Mouse (Mus musculus) heart, postnatal 36 days (tissue): ENCODE data around the gene Pan3. TPM values are rescaled to one million over a fixed set of nuclear protein-coding genes. Genes with fewer than 3 reads are reported as not detected.
"Not testable (repeated sequence)": the region's sequence is repeated elsewhere in the genome, so short reads cannot be mapped to it uniquely, and the experiment has no call there.

ENCODE experiments used
- DNase-seq, 2 experiments: peaks; one replicate each; pipeline ENCODE4 v3.0.0; 2021 to 2022
- intact Hi-C: fragments of 180-260 bp; cut with DNase I; formaldehyde crosslinking; loops from one replicate; pipeline ENCODE4 v1.15.1; 2025
- total RNA-seq, 2 experiments: library from RNA; stranded (reverse); gene quantifications; 2 replicates each; pipeline ENCODE4 v1.2.3; 2021

Gene Pan3
- total RNA-seq, 2 experiments from 2014 or later, result 26.8 to 36.1 TPM

DNA sequence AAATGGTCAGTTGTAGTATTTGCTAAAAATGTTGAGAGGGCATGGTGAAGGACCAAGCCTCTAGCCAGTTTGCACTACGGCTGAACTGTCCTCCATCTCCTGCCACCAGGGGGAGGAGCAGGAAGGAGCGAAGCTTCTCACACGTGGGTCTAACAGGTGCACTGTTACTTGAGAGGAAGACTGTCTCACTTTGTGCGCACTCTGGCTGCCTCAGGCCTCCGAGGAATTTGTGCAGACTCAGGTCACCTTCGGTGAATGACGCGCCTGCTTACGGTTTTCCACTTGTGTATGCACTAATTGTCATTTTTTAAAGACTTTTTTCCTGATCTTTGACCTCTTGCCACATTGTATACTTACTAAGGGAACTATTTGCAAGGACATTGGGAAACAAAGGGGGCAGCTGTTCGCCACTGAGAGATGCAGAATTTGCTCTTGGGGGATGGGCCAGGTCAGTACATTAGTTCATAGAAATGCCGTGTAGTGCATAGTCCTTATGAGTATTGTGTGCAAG lies 115.8 kb downstream of the Pan3 start:
- intact Hi-C loops, result no loop called here
- DNase-seq, result no peak

DNA sequence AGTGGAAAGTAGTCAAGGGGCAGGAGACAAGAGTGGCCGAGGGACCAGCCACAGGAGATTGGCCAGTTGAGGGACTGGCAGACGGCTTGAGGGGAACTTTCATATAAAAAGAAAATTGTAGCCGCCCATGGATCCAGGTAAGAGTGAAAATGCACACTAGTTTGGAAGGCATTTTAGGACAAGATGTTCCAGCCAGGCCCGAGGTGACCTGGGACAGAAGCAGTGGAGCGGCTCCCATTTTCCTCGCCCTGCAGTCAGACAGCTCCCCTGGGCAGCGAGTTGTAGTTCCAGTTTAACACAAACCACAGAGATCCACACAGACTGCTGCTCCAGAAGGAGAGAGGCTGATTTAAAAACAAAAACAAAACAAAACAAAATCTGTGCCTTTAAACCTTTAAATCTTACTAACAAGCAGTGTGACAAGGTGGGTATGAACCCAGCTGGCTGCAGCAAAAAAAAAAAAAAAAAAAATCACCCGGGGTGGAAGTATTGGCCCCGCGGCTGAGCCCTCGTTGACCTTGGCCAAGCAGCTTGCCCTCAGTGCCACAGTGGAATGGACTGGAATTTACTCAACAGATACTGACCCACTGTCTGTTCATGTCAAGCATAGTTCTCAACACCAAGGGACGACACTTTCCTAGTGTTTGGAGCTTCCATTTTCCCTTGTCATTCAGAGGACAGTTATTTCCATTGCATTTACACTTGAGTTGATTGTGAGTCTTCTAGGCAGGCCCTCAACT lies 119.2 kb downstream of the Pan3 start:
- no peak for DNase-seq
- intact Hi-C loops, result no loop called here

DNA sequence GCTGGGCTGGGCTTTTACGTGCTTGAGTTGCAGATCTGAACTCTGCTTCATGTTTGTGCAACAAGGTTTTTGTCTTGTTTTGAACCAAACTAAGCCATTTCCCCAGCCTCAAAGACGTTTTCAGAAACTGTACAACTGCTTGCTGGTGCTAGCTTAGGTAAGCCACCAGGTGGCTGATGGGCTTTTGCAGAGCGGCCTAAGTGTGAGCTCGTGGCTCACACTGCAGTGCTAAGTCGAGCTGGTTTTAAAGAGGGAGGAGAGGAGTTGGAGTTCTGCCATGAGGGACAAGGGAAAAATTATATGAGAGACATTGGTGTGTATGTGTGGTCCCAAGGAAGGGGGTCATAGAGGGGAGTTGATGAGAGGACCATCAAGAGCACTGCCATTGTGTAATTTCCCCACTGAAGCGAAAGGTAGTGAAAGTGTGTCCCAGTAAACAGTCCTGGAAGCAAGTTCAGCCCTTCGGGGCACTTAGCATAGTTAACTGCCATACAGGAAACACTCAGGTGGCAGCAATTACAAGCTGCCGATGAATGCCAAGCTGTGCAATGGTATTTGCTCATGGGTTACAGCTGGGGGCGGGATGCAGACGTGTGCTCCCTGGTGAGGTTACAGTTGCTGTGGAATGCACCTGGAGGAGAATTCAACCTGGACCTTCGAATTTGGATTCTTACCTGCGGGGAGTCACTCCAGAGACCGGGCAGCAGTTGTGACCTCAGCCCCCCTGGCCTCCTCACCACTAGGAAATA lies 122.1 kb downstream of the Pan3 start:
- intact Hi-C loops, result no loop called here
- DNase-seq, result no peak

DNA sequence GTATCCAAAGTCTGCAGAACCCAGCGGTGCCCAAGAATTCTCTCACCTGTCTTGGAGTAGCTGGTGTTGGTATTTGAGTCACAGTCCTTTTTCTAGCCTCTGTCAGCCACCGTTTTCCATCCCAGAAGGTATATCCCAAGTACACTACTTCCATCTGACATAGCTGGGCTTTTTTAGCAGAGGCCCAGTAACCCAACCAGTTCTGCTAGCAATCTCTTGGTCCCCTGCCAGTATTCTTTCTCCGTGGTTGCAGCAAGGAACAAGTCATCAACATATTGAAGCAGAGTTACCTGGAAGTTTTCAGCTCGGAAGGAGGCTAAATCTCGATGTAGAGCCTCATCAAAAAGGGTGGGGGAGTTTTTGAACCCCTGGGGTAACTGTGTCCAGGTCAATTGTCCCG lies 127.7 kb downstream of the Pan3 start:
- intact Hi-C loops, DNase-seq: not testable (repeated sequence)

DNA sequence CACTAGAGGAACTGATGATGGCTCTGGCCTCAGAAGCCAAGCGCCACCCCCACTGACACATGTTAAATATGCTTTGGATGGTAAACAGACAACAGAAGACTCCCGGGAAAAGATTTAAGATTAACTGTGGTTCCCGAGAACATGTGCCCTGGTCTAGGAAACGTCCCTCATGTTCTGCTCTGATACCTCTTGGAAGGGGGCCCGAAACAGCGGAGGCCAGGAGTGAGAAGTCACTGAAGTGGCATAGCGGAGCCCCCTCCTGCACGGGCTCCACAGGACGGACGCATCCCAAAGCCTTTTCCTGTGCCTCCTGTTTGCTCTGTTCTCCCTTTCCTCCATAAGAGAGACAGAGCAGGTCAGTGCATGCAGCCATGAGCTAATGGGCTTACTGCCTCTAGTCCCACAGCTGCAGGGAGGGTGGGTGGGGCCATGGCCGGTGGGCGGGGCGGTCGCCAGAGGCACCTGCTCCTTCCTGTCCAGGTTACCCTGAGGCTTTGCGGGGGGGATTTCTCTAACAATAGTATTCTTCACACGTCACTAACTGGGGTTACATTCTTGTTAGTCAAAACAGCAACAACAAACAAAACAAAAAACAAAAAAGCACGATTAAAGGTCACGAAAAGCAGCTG lies 133.7 kb downstream of the Pan3 start:
- no peak for DNase-seq
- intact Hi-C loops, result no loop called here

DNA sequence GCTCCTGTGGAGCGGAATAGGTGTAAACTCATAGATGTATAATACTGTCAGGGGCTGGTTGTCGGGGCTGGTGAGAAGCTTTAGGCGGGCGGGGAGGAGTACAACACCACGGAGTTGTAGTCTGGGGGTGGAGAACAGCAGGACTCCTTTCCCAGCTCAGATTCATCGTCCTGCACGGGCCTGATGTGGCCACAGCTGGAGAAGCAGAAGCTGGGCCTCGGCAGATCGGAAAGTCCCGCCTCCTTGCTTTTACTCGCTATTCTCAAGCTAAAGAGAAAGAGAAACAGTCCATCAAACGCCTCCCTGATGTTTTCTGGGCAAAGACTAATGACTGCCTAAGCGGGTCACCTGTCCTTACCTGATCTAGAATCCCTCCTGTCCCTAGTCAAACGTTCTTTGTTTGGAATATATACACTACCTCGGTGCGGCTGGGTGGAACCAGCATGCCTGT lies 134.2 kb downstream of the Pan3 start:
- no peak for DNase-seq
- intact Hi-C loops, result no loop called here

DNA sequence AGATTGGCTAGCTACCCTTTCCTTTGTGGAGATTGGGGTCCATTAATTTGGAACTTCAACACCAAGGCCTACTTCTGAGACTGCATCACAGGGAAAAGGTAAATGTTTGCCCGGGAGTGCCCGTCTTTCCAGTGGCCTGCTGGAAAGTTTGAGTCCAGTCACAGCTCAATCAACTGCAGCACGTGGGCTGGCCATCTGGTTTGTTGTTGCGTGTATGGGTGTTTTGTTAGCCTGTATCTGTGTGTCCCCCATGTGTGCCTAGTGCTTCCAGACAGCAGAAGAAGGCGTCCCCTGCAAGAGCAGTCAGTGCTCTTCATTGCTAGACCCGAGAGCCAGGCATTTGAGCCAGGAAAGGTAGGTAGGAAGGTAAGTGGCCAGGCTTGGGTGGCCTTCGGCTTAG lies 135.5 kb downstream of the Pan3 start:
- intact Hi-C loops, result no loop called here
- DNase-seq, result no peak

DNA sequence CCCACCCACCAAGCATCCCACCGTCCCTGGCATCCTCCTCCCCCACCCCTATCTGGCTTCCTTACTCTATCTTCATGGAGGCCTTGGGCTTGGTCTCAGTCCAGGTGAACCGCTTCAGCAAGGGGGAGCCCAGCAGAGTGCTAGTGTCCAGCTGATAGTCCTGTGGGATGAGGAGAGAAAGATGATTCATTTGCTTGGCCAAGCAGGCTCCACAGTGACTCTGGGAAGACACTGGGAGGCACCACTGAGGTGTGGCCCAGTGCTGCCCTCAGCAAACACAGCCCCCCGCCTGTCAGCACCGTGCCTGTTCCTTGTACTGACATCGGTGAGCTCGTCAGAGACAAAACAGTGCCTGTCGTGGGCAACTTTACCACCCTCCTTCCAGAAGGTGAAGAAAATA lies 136.4 kb downstream of the Pan3 start:
- no peak for DNase-seq
- intact Hi-C loops, result no loop called here

DNA sequence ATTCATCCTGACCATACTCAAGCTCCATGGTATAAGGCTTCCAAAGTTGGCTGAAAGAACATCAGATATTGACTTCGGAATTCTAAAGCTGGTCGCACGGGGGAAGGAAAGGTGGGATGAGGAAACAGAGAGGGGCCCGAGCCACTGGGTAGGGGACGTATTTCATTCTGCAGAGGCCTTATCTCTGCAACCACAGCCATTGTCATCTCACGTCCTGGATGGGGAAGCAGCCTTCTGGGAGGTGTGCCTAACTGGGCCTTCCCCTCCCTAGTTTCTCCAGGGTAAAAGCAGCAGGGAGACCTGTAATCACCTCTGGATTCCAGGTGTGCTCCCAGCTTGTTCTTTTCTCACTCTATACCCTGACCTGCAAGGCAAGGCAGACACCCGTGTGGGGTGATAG lies 142.7 kb downstream of the Pan3 start:
- intact Hi-C loops, result no loop called here
- DNase-seq, result no peak

DNA sequence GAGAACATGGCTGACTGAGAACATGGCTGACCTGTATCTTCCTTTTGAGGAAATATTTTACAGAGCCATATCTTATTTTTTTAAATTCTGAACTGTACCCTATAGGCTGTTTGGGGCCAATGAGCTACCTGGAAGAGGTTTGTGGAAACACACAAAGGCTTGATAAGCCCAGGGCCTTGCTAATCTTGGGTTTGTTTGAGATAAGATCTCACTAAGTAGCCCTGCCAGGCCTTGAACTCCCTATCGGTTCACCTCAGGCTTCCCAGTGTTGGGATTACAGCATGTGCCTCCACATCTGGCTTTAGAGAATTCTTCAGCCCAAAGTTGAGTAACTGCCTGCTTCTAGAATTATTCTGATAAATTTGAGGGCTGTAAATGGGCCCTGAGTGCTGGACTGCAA lies 143.6 kb downstream of the Pan3 start:
- DNase-seq, result no peak
- intact Hi-C loops, result no loop called here

DNA sequence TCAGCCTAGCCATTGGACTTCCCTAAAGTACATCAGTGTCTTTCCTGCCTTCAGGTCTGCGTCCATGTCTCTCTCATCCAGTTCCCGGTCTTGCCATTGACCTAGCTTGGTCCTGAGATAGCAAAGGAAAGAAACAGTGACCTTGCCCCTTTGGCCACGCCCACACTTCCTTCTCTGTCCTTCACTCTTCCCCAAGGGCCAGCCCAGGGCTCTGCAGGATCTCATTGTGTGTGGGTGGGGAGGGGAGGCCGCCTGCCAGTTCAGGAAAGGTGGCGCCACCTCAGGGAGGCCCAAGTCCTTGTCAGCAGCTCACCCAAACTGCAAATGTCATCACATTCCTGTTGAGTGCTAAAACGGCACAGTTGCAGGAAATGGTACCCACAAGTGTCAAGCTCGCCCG lies 144.6 kb downstream of the Pan3 start:
- DNase-seq, result peak; percentile 48 to 52
- intact Hi-C loops, result no loop called here

DNA sequence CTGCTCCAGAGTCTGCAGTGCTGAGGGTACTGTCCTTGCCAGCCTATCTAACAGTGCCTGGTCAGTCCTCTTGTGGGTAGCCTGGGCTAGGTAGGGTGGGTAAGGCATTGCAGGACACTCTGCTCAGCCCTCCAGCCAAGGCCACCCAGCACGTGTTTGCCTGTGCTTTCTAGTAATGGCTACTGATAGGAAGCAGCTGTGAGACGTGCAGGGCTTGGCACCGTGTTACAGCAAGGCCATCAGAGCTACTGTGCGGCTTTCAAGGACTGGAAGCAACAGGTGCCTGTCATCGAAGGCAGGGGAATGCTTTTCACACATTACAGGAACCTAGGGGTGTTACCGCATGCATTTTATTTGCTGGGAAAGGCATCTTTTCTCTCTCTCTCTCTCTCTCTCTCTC lies 147.0 kb downstream of the Pan3 start:
- intact Hi-C loops, result no loop called here
- no peak for DNase-seq

DNA sequence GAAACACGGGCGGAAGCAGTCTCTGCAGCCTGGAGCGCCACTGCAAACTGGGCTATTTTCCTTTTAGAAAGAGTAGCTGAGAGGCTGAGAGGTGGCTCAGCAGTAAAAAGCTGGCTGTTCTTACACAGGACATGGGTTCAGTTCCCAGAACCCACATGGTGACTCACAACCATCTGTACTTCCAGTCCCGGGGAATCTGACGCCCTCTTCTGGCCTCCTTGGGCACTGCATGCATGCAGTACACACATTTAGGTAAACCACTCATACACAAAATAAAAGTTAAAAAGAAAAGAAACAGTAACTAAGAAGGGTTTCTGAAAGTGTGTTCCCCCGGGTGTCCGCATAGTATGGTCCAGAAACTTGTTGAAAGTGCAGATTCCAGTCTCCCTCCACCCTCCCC lies 149.2 kb downstream of the Pan3 start:
- no peak for DNase-seq
- intact Hi-C loops, result no loop called here

DNA sequence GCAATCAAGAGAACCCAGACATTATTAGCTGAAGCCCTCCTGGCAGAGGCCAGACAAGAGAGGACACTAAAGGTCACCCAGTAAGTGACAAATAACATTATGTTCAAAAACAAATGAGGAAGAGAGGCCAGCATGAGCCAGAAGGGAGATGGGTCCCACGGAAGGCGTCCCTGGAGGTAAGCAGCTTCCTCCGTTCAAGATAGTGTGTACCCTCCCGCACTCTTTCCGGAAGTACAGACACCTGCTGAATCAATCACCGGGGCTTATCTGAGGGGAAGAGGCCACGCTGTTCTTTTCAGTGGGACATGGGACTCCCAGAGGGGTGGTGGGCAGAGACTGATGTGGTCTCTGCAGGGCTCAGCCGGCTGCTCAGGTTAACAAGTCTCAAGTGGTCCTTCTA lies 149.7 kb downstream of the Pan3 start:
- intact Hi-C loops, result loop anchor here (5.0 kb wide), 2 partner anchors 68 to 148 kb away; partner anchors contain the start of gene Flt1
- DNase-seq, result peak; percentile 60 to 62

DNA sequence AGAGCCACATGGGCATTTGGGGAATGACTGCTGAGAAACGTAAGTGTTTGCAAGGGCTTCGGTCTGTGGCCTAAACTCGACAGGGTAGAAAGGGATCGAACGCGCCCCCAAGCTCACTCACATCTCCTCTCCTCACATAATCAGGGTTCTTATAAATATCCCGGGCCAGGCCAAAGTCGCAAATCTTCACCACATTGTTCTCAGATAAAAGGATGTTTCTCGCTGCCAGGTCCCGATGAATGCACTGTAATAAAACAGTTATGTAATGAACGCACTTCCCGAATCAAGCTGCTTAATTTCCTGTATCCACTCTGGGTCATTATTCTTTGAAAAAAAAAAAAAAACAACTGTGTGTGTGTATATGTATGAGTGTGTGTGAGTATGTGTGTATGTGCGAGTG lies 150.2 kb downstream of the Pan3 start:
- intact Hi-C loops, result loop anchor here (5.0 kb wide), 2 partner anchors 67 to 147 kb away; partner anchors contain the start of gene Flt1
- peak in 1 of 2 experiments; percentile 16 for DNase-seq

DNA sequence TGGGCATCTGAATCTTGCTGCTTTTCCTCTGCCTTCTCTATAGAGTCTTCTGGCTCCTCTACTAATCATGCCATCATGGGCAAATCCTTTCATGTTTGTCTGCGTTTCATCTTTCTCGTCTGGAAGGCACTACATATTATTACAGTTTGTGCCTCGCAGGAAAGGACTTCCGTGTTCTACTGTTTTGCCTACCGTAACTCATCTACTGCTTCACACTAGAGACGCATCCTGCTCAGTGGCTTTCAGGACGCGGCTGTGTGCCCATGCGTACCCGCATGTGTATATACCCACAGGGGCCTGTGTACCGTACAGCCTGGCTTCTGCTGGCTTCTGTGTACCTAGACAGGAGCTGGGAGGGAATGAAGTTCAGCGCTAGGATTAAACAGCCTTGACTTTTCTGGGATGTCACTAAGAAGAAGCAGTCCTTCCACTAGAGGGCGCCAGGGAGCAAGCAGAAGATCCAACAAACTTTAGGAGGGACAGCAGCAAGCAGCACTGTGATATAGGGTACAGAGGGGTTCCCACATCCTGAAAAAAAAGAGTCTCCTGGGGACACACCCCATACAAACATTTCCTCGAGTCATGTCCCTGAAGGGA lies 153.8 kb downstream of the Pan3 start:
- intact Hi-C loops, result loop anchor here (1.0 to 5.0 kb wide), 3 partner anchors 64 to 265 kb away; partner anchors contain the start of gene Flt1
- DNase-seq, result peak; percentile 82 to 90

DNA sequence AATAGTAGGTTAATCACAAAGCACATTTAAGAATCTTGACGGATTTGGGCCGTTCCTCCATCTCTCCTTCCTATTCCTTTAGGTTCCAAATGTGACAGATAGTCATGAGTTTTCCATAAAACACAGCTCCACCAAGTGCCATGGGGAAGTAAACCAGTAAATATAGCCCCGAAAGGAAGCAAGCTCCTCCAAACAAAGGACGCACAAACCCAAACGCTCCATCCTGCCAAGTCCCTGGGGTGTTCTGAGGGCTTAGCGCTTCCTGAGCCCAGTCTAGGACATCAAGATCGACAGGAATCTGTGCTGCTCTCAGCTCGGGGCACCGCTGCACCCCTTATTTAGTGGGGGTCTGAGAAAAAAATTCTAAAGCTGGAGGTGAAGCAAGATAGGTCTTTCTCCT lies 154.7 kb downstream of the Pan3 start:
- intact Hi-C loops, result loop anchor here (1.0 to 5.0 kb wide), 3 partner anchors 63 to 264 kb away; partner anchors contain the start of gene Flt1

DNA sequence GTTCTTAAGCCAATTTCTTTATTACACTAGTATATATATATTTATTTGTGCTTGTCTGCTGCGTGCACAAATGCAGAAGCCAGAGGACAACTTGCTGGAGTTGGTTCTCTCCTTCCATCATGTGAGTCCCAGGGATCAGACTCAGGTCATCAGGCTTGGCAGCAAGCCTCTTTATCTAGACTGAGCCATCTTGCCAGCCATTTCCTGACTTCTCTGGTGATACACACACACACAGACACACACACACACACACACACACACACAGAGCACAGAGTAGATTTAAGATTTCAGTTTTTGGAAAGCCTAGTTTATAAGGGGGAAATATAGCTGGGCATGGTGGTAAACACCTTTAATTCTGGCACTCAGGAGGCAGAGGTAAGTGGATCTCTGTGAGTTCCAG lies 155.1 kb downstream of the Pan3 start:
- no peak for DNase-seq
- intact Hi-C loops, result no loop called here

More for the DNA sequence above, 154.7 kb downstream of the Pan3 start:
- DNase-seq, result peak in 1 of 2 experiments; percentile 21

DNA sequence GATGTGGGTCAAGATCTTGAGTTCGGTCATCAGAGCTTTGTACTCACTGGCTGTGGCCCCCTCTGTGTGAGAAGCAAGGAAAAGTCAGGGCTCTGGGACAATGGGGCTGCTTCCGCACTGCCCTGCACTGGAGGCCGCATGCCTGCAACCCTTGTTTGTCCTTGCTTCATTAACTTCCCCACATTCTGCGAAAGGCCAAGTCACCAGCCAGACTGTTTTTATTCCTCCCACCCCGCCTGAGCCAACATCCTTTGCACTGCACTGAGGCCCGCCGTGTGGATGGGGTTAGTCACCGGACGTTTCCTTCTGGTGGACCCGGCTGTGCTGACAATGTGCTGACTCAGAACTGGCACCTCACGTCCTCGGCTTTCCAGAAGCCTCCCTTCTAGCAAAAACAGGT lies 159.9 kb downstream of the Pan3 start:
- DNase-seq, result no peak

DNA sequence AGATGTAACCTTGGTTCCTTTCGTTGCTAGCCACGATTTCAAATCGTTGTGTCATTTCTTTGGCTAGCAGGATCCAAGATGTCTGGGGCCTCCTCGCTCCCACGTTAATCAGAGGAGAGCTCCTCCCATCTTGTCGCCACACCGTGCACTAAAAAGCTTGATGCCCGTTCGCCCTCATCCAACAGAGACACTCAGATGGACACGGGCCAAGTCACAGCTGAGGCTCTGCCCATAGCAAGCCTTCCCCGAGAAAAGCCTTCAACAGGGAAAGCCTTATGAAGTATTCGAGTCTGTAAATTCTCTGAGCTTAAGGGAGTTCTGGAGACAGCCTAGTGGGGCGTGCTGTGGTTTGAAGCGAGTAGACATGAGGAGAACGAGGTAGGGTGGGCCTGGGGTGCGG lies 167.9 kb downstream of the Pan3 start:
- intact Hi-C loops, result no loop called here
- DNase-seq, result no peak

More for the DNA sequence above, 159.9 kb downstream of the Pan3 start:
- intact Hi-C loops, result loop anchor here (5.0 kb wide), 1 partner anchor 37 kb away; no protein-coding TSS in a partner anchor
